Mouse (Mus musculus): ENCODE data around the gene Nt5c2. TPM values are rescaled to one million over a fixed set of nuclear protein-coding genes. Genes with fewer than 3 reads are reported as not detected.

Nt5c2 gene
- polyA plus RNA-seq, 1 experiment from 2014 or later: 55.1 TPM

- no peak overlapping the region for H3K9ac ChIP-seq (ENCODE audit: low read length)
- H3K36me3 ChIP-seq (ENCODE audit: control insufficient read depth, insufficient read depth, low read length): no peaks in the 10 kb centered on the region
- no peak overlapping the region for H3K27ac ChIP-seq (ENCODE audit: low read depth)
- no peak for DNase-seq (ENCODE audit: low spot score)
- no peaks in the 10 kb centered on the region; the same call in 1 of the 2 replicates for H3K27me3 ChIP-seq (replicated peaks; ENCODE audit: control insufficient read depth, insufficient read depth, low read length)
- H3K4me1 ChIP-seq (replicated peaks; ENCODE audit: control insufficient read depth, insufficient read depth, low read length): no peaks in the 10 kb centered on the region
- WGBS: 83% methylated on average over 13 of the region's 13 CpGs
- H3K4me2 ChIP-seq (ENCODE audit: low read length): no peak overlapping the region
- H3K4me3 ChIP-seq (ENCODE audit: low read depth, low read length): no peak overlapping the region
- ATAC-seq (replicated peaks; ENCODE audit: low FRiP score, low TSS enrichment, low read depth): no peak
- no peaks in the 10 kb centered on the region for H3K9me3 ChIP-seq (ENCODE audit: control insufficient read depth, low read length)
Measured at GRCm38 (mm10) chr19:47023546-47023945, 8.6 kb upstream of the Nt5c2 start.

GRCm38 (mm10) chr19:47022709-47023108 is 7.8 kb upstream of the Nt5c2 start:
- Histone ChIP-seq H3K4me1 (replicated peaks; ENCODE audit: control insufficient read depth, insufficient read depth, low read length) (no peaks in the 10 kb centered on the region), H3K27me3 (replicated peaks; ENCODE audit: control insufficient read depth, insufficient read depth, low read length) (peaks cover 8% of the 10 kb centered on the region)
- WGBS: 76% methylated on average over 4 of the region's 4 CpGs

GRCm38 (mm10) chr19:47019326-47019725 is 4.4 kb upstream of the Nt5c2 start:
- no peaks in the 10 kb centered on the region for H3K9me3 ChIP-seq (ENCODE audit: control insufficient read depth, low read length)
- H3K4me1 ChIP-seq (replicated peaks; ENCODE audit: control insufficient read depth, insufficient read depth, low read length): peaks cover 8% of the 10 kb centered on the region
- H3K36me3 ChIP-seq (ENCODE audit: control insufficient read depth, insufficient read depth, low read length): no peaks in the 10 kb centered on the region
- H3K9ac ChIP-seq (ENCODE audit: low read length): no peak overlapping the region
- no peak overlapping the region for H3K4me3 ChIP-seq (ENCODE audit: low read depth, low read length)
- 28% methylated on average over 6 of the region's 6 CpGs for WGBS
- DNase-seq (ENCODE audit: low spot score): no peak
- peaks cover 36% of the 10 kb centered on the region for H3K27me3 ChIP-seq (replicated peaks; ENCODE audit: control insufficient read depth, insufficient read depth, low read length)
- H3K27ac ChIP-seq (ENCODE audit: low read depth): no peak overlapping the region
- ATAC-seq (replicated peaks; ENCODE audit: low FRiP score, low TSS enrichment, low read depth): no peak
- no peak overlapping the region for H3K4me2 ChIP-seq (ENCODE audit: low read length)

More at GRCm38 (mm10) chr19:47022709-47023108, 7.8 kb upstream of the Nt5c2 start:
- no peak overlapping the region for H3K4me3 ChIP-seq (ENCODE audit: low read depth, low read length)
- DNase-seq (ENCODE audit: low spot score) (no peak), ATAC-seq (replicated peaks; ENCODE audit: low FRiP score, low TSS enrichment, low read depth) (no peak)
- no peaks in the 10 kb centered on the region for H3K36me3 ChIP-seq (ENCODE audit: control insufficient read depth, insufficient read depth, low read length)
- no peak overlapping the region for H3K9ac ChIP-seq (ENCODE audit: low read length)
- H3K27ac ChIP-seq (ENCODE audit: low read depth): no peak overlapping the region
- no peak overlapping the region for H3K4me2 ChIP-seq (ENCODE audit: low read length)
- H3K9me3 ChIP-seq (ENCODE audit: control insufficient read depth, low read length): no peaks in the 10 kb centered on the region

GRCm38 (mm10) chr19:47018330-47018729 is 3.4 kb upstream of the Nt5c2 start:
- Histone ChIP-seq H3K9me3 (ENCODE audit: control insufficient read depth, low read length) (no peaks in the 10 kb centered on the region), H3K4me1 (replicated peaks; ENCODE audit: control insufficient read depth, insufficient read depth, low read length) (peaks cover 8% of the 10 kb centered on the region), H3K9ac (ENCODE audit: low read length) (no peak overlapping the region), H3K27me3 (replicated peaks; ENCODE audit: control insufficient read depth, insufficient read depth, low read length) (peaks cover 46% of the 10 kb centered on the region), H3K27ac (ENCODE audit: low read depth) (no peak overlapping the region), H3K4me2 (ENCODE audit: low read length) (no peak overlapping the region), H3K4me3 (ENCODE audit: low read depth, low read length) (no peak overlapping the region), H3K36me3 (ENCODE audit: control insufficient read depth, insufficient read depth, low read length) (no peaks in the 10 kb centered on the region)
- DNase-seq (ENCODE audit: low spot score) (no peak), ATAC-seq (replicated peaks; ENCODE audit: low FRiP score, low TSS enrichment, low read depth) (no peak)
- WGBS: 42% methylated on average over 2 of the region's 2 CpGs

GRCm38 (mm10) chr19:47017831-47018230 is 2.9 kb upstream of the Nt5c2 start:
- Histone ChIP-seq H3K36me3 (ENCODE audit: control insufficient read depth, insufficient read depth, low read length) (no peaks in the 10 kb centered on the region), H3K27ac (ENCODE audit: low read depth) (no peak overlapping the region), H3K9me3 (ENCODE audit: control insufficient read depth, low read length) (no peaks in the 10 kb centered on the region), H3K4me3 (ENCODE audit: low read depth, low read length) (no peak overlapping the region), H3K27me3 (replicated peaks; ENCODE audit: control insufficient read depth, insufficient read depth, low read length) (peaks cover 51% of the 10 kb centered on the region), H3K9ac (ENCODE audit: low read length) (no peak overlapping the region), H3K4me2 (ENCODE audit: low read length) (no peak overlapping the region), H3K4me1 (replicated peaks; ENCODE audit: control insufficient read depth, insufficient read depth, low read length) (peaks cover 8% of the 10 kb centered on the region)
- ATAC-seq (replicated peaks; ENCODE audit: low FRiP score, low TSS enrichment, low read depth) (no peak), DNase-seq (ENCODE audit: low spot score) (no peak)
- WGBS: 4% methylated on average over 3 of the region's 3 CpGs

- Histone ChIP-seq H3K4me2 (ENCODE audit: low read length) (no peak overlapping the region), H3K27ac (ENCODE audit: low read depth) (no peak overlapping the region), H3K9me3 (ENCODE audit: control insufficient read depth, low read length) (no peaks in the 10 kb centered on the region), H3K9ac (ENCODE audit: low read length) (no peak overlapping the region), H3K4me1 (replicated peaks; ENCODE audit: control insufficient read depth, insufficient read depth, low read length) (peaks cover 8% of the 10 kb centered on the region), H3K36me3 (ENCODE audit: control insufficient read depth, insufficient read depth, low read length) (no peaks in the 10 kb centered on the region), H3K4me3 (ENCODE audit: low read depth, low read length) (no peak overlapping the region), H3K27me3 (replicated peaks; ENCODE audit: control insufficient read depth, insufficient read depth, low read length) (peaks cover 60% of the 10 kb centered on the region)
- 0% methylated on average over 15 of the region's 15 CpGs for WGBS
- DNase-seq (ENCODE audit: low spot score): peak; percentile 94
- ATAC-seq (replicated peaks; ENCODE audit: low FRiP score, low TSS enrichment, low read depth): no peak
Measured at GRCm38 (mm10) chr19:47016487-47016886, 1.5 kb upstream of the Nt5c2 start.

- Histone ChIP-seq H3K4me3 (ENCODE audit: low read depth, low read length) (peak overlapping the region; percentile 39; the same call in 1 of the 2 replicates), H3K4me1 (replicated peaks; ENCODE audit: control insufficient read depth, insufficient read depth, low read length) (peaks cover 8% of the 10 kb centered on the region), H3K27me3 (replicated peaks; ENCODE audit: control insufficient read depth, insufficient read depth, low read length) (peaks cover 62% of the 10 kb centered on the region), H3K9ac (ENCODE audit: low read length) (no peak overlapping the region), H3K36me3 (ENCODE audit: control insufficient read depth, insufficient read depth, low read length) (no peaks in the 10 kb centered on the region), H3K9me3 (ENCODE audit: control insufficient read depth, low read length) (no peaks in the 10 kb centered on the region), H3K4me2 (ENCODE audit: low read length) (no peak overlapping the region), H3K27ac (ENCODE audit: low read depth) (no peak overlapping the region)
- ATAC-seq (replicated peaks; ENCODE audit: low FRiP score, low TSS enrichment, low read depth) (no peak), DNase-seq (ENCODE audit: low spot score) (no peak)
- 4% methylated on average over 9 of the region's 9 CpGs for WGBS
Measured at GRCm38 (mm10) chr19:47015965-47016364, 1.0 kb upstream of the Nt5c2 start.

- H3K4me3 ChIP-seq (ENCODE audit: low read depth, low read length): peak overlapping the region; percentile 39
- no peak overlapping the region for H3K9ac ChIP-seq (ENCODE audit: low read length)
- H3K36me3 ChIP-seq (ENCODE audit: control insufficient read depth, insufficient read depth, low read length): no peaks in the 10 kb centered on the region
- under 1% methylated on average over 37 of the region's 37 CpGs for WGBS
- peak overlapping the region; percentile 71 for H3K4me2 ChIP-seq (ENCODE audit: low read length)
- DNase-seq (ENCODE audit: low spot score) (peak; percentile 72), ATAC-seq (replicated peaks; ENCODE audit: low FRiP score, low TSS enrichment, low read depth) (peak; percentile 32; the same call in 1 of the 2 replicates)
- H3K9me3 ChIP-seq (ENCODE audit: control insufficient read depth, low read length): no peaks in the 10 kb centered on the region
- H3K4me1 ChIP-seq (replicated peaks; ENCODE audit: control insufficient read depth, insufficient read depth, low read length): peaks cover 8% of the 10 kb centered on the region
- no peak overlapping the region for H3K27ac ChIP-seq (ENCODE audit: low read depth)
- peaks cover 62% of the 10 kb centered on the region for H3K27me3 ChIP-seq (replicated peaks; ENCODE audit: control insufficient read depth, insufficient read depth, low read length)
Measured at GRCm38 (mm10) chr19:47015396-47015795, 443 bp upstream of the Nt5c2 start.

GRCm38 (mm10) chr19:47014159-47014446 is 850 bp downstream of the Nt5c2 start:
- H3K27me3 ChIP-seq (replicated peaks; ENCODE audit: control insufficient read depth, insufficient read depth, low read length): peaks cover 62% of the 10 kb centered on the region
- H3K4me2 ChIP-seq (ENCODE audit: low read length): peak overlapping the region; percentile 71
- no peak for DNase-seq (ENCODE audit: low spot score)
- H3K9me3 ChIP-seq (ENCODE audit: control insufficient read depth, low read length): no peaks in the 10 kb centered on the region
- H3K36me3 ChIP-seq (ENCODE audit: control insufficient read depth, insufficient read depth, low read length): no peaks in the 10 kb centered on the region
- H3K9ac ChIP-seq (ENCODE audit: low read length): no peak overlapping the region
- H3K27ac ChIP-seq (ENCODE audit: low read depth): no peak overlapping the region
- under 1% methylated on average over 11 of the region's 11 CpGs for WGBS
- peak overlapping the region; percentile 39 for H3K4me3 ChIP-seq (ENCODE audit: low read depth, low read length)
- peaks cover 8% of the 10 kb centered on the region for H3K4me1 ChIP-seq (replicated peaks; ENCODE audit: control insufficient read depth, insufficient read depth, low read length)
- no peak for ATAC-seq (replicated peaks; ENCODE audit: low FRiP score, low TSS enrichment, low read depth)
